Comparison of ENCODE assay signal across 26 mouse cellular contexts in the genomic region with DNA sequence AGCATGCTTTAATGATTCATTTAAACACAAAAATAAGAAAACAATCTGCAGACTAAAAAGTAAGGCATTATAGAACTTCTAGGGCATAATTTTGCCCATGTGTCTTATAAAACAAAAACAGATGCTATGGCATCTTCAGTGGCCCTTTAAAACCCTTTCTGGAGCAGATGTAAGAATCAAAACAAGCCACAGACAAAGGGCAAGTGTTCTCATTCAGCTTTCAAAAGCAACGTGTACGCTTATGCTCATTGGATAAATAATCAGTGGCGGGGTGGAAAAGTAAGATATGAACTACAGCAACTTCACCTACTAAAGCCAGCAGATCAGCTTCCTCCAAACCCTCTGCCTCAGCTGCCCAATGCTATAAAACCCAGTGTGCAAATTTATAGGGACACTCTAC.
DNase-seq lines count a peak whose midpoint lies in the region; ATAC-seq lines count a peak whose summit lies in the region.
"Had no signal": no experiment of that assay in that cellular context is flagged by ENCODE, and none has a peak within 500 bp of the region (broad histone marks: within the 10 kb centered on the region; RNA-seq: fewer than 3 reads in every experiment).

No protein-coding gene starts in this region.

- H3K4me2 ChIP-seq in hindbrain, embryonic 16.5 days (ENCODE audit: low read length): no peak overlapping the region
- no peak overlapping the region for H3K4me2 ChIP-seq in embryonic facial prominence, embryonic 12.5 days (replicated peaks)
- no peak overlapping the region for H3K4me2 ChIP-seq in limb, embryonic 13.5 days (replicated peaks)
- H3K4me2 ChIP-seq: embryonic facial prominence, embryonic 15.5 days; heart, embryonic 11.5 days; hindbrain, embryonic 13.5 days had no signal

- H3K4me1 ChIP-seq in hindbrain, embryonic 10.5 days (replicated peaks): peaks cover 6% of the 10 kb centered on the region
- no peaks in the 10 kb centered on the region for H3K4me1 ChIP-seq in hindbrain, embryonic 16.5 days (ENCODE audit: control insufficient read depth, insufficient read depth, low read depth, low read length)
- peaks cover 28% of the 10 kb centered on the region for H3K4me1 ChIP-seq in embryonic facial prominence, embryonic 12.5 days
- peaks cover 30% of the 10 kb centered on the region for H3K4me1 ChIP-seq in limb, embryonic 13.5 days

- H3K4me3 ChIP-seq in hindbrain, embryonic 10.5 days: no peak overlapping the region
- no peak overlapping the region for H3K4me3 ChIP-seq in hindbrain, embryonic 16.5 days (ENCODE audit: low read length)
- no peak overlapping the region for H3K4me3 ChIP-seq in embryonic facial prominence, embryonic 12.5 days
- H3K4me3 ChIP-seq in limb, embryonic 13.5 days: no peak overlapping the region
- H3K4me3 ChIP-seq: embryonic facial prominence, embryonic 15.5 days; gastrocnemius, adult 2 months; hindbrain, embryonic 13.5 days had no signal

- WGBS in hindbrain, embryonic 10.5 days: 51% methylated on average over 3 of the region's 3 CpGs
- 42% methylated on average over 3 of the region's 3 CpGs for WGBS in hindbrain, embryonic 16.5 days
- 10% methylated on average over 3 of the region's 3 CpGs for whole genome bisulfite sequencing in embryonic facial prominence, embryonic 12.5 days
- WGBS in limb, embryonic 13.5 days: 31% methylated on average over 3 of the region's 3 CpGs

- no peak for ATAC-seq in hindbrain, embryonic 16.5 days
- ATAC-seq in embryonic facial prominence, embryonic 12.5 days (ENCODE audit: insufficient number of reproducible peaks, insufficient read depth, low FRiP score, low TSS enrichment): no peak
- ATAC-seq in limb, embryonic 13.5 days (ENCODE audit: low FRiP score, low read depth): peak; percentile 35; the same call in 1 of the 2 replicates
- ATAC-seq: activated CD4-positive, CD25-positive, alpha-beta regulatory T cell, adult 4 months; forebrain, embryonic 14.5 days; forebrain, postnatal 0 days; hindbrain, postnatal 0 days; inflammation-experienced regulatory T-cells, adult 6 months; intestine, embryonic 16.5 days had no signal

- H3K9me3 ChIP-seq in hindbrain, embryonic 10.5 days: no peaks in the 10 kb centered on the region
- no peaks in the 10 kb centered on the region for H3K9me3 ChIP-seq in hindbrain, embryonic 16.5 days (ENCODE audit: control insufficient read depth, low read length)
- H3K9me3 ChIP-seq in embryonic facial prominence, embryonic 12.5 days: no peaks in the 10 kb centered on the region
- no peaks in the 10 kb centered on the region for H3K9me3 ChIP-seq in limb, embryonic 13.5 days
- H3K9me3 ChIP-seq: embryonic facial prominence, embryonic 15.5 days; hindbrain, embryonic 13.5 days had no signal

- peak; percentile 17 for DNase-seq in embryo, embryonic 10 days (ENCODE audit: low spot score)
- no peak for DNase-seq in embryo, embryonic 9.5 days (ENCODE audit: extremely low spot score)
- DNase-seq in hindbrain, embryonic 10.5 days (ENCODE audit: low spot score): peak; percentile 14
- DNase-seq in urinary bladder, adult 18-20 months (ENCODE audit: low spot score in 2 of 2): no peak
- no peak for DNase-seq in adrenal gland, adult (ENCODE audit: inconsistent age in 2 of 2, low spot score in 1 of 2)
- DNase-seq: adrenal gland, postnatal 14 days; cerebellum, adult 11 months; cerebellum, adult 2 months; cerebellum, adult 9-11 months; cerebellum, postnatal 36 days; forebrain, postnatal 0 days; gastrocnemius, adult 2 months; gastrocnemius, postnatal 14 days; heart, adult 11 months; kidney, adult 18-20 months had no signal

- no peaks in the 10 kb centered on the region for H3K27me3 ChIP-seq in hindbrain, embryonic 10.5 days (ENCODE audit: insufficient read depth, poor library complexity, severe bottlenecking)
- H3K27me3 ChIP-seq in hindbrain, embryonic 16.5 days (replicated peaks; ENCODE audit: control insufficient read depth, insufficient read depth, low read length): no peaks in the 10 kb centered on the region
- H3K27me3 ChIP-seq in embryonic facial prominence, embryonic 12.5 days: 0 out of 2 replicates have a peak, but pooled peaks cover under 1% of the 10 kb centered on the region
- 0 out of 2 replicates have a peak, but pooled peaks cover 10% of the 10 kb centered on the region for H3K27me3 ChIP-seq in limb, embryonic 13.5 days
- H3K27me3 ChIP-seq: hindbrain, embryonic 13.5 days had no signal

- no peak overlapping the region for H3K9ac ChIP-seq in hindbrain, embryonic 16.5 days (ENCODE audit: low read depth, low read length)
- H3K9ac ChIP-seq in embryonic facial prominence, embryonic 12.5 days: no peak overlapping the region
- H3K9ac ChIP-seq in limb, embryonic 13.5 days: no peak overlapping the region
- H3K9ac ChIP-seq: embryonic facial prominence, embryonic 15.5 days; forebrain, postnatal 0 days; hindbrain, embryonic 13.5 days had no signal

- no peaks in the 10 kb centered on the region for H3K36me3 ChIP-seq in hindbrain, embryonic 10.5 days
- H3K36me3 ChIP-seq in hindbrain, embryonic 16.5 days (ENCODE audit: control insufficient read depth, insufficient read depth, low read length): no peaks in the 10 kb centered on the region
- H3K36me3 ChIP-seq in embryonic facial prominence, embryonic 12.5 days: no peaks in the 10 kb centered on the region
- no peaks in the 10 kb centered on the region for H3K36me3 ChIP-seq in limb, embryonic 13.5 days
- H3K36me3 ChIP-seq: embryonic facial prominence, embryonic 15.5 days; hindbrain, embryonic 13.5 days had no signal

- H3K27ac ChIP-seq in hindbrain, embryonic 10.5 days: no peak overlapping the region; the same call in 1 of the 2 replicates
- H3K27ac ChIP-seq in hindbrain, embryonic 16.5 days (ENCODE audit: low read depth, low read length): no peak overlapping the region
- 0 out of 2 replicates have a peak overlapping the region, but pooled peaks have one; percentile 24 for H3K27ac ChIP-seq in embryonic facial prominence, embryonic 12.5 days
- H3K27ac ChIP-seq in limb, embryonic 13.5 days: no peak overlapping the region
- H3K27ac ChIP-seq: embryonic facial prominence, embryonic 15.5 days; gastrocnemius, adult 2 months; hindbrain, embryonic 13.5 days; hindbrain, postnatal 0 days had no signal

Comparison
In these comparisons a context has a peak if more than half of its experiments do, and no peak if none do; other contexts are left out.
1. DNase-seq: peak in embryo, embryonic 10 days (single experiment) and hindbrain, embryonic 10.5 days (single experiment); none in embryo, embryonic 9.5 days (single experiment), urinary bladder, adult 18-20 months (0 of 2) and adrenal gland, adult (0 of 2).